Mouse (Mus musculus) spleen, adult 2 months (tissue): Measurements from ENCODE around the gene Rabep1. TPM values are rescaled to one million over a fixed set of nuclear protein-coding genes. Genes with fewer than 3 reads are reported as not detected.

ENCODE experiments used
- DNase-seq, 2 experiments: peaks; one replicate each; pipeline versions ENCODE4 v3.0.0 to v3.0.0-alpha.2; 2012 to 2021; ENCODE audit warnings: low spot score in 2 of 2, low read depth in 1 of 2
- H3K27ac ChIP-seq: fragments of 200-500 bp; 2 replicates; pipeline ENCODE4 v1.5.1; 2012; ENCODE audit warnings: low read length, inconsistent platforms; ENCODE audit not compliant: insufficient read depth
- H3K27me3 ChIP-seq: fragments of 200-500 bp; 2 replicates; pipeline ENCODE4 v1.6.1; 2012; ENCODE audit warnings: mild to moderate bottlenecking, moderate library complexity, low read length, inconsistent platforms; ENCODE audit not compliant: control insufficient read depth, insufficient read depth
- H3K36me3 ChIP-seq: fragments of 200-500 bp; 2 replicates; pipeline ENCODE4 v1.6.1; 2012; ENCODE audit warnings: mild to moderate bottlenecking, low read length, inconsistent platforms; ENCODE audit not compliant: control insufficient read depth, insufficient read depth
- H3K4me1 ChIP-seq: fragments of 200-500 bp; 2 replicates; pipeline ENCODE4 v1.6.1; 2011; ENCODE audit warnings: inconsistent platforms; ENCODE audit not compliant: control insufficient read depth, insufficient read depth, insufficient read length
- H3K4me3 ChIP-seq: fragments of 200-500 bp; 2 replicates; pipeline ENCODE4 v1.5.1; 2011; ENCODE audit warnings: mild to moderate bottlenecking, inconsistent platforms; ENCODE audit not compliant: insufficient read depth, insufficient read length; ENCODE audit errors: extremely low read depth
- CTCF ChIP-seq: fragments of 200-500 bp; IDR thresholded peaks from 2 replicates; pipeline ENCODE4 v1.5.1; 2011; ENCODE audit warnings: mild to moderate bottlenecking, inconsistent platforms; ENCODE audit not compliant: insufficient read depth, insufficient read length, insufficient replicate concordance; ENCODE audit errors: extremely low read depth
- POLR2A ChIP-seq: fragments of 200-500 bp; IDR thresholded peaks from 2 replicates; pipeline ENCODE4 v1.6.1; 2011; ENCODE audit warnings: low read depth, low read length, inconsistent platforms
- WGBS: fragments of 180-500 bp; shearing (Covaris S2); methylation state at CpG from one replicate; pipeline ENCODE4 v1.1.7; 2018; 5-methylcytosine and 5-hydroxymethylcytosine counted together
- polyA plus RNA-seq: library from polyadenylated mRNA; depleted of rRNA; stranded (reverse); fragments of >200 nt; gene quantifications from 2 replicates; pipeline ENCODE4 v1.2.3, GENCODE M21; 2012; rRNA removed

Rabep1 gene
- polyA plus RNA-seq, 1 experiment: 2.3 TPM

DNA sequence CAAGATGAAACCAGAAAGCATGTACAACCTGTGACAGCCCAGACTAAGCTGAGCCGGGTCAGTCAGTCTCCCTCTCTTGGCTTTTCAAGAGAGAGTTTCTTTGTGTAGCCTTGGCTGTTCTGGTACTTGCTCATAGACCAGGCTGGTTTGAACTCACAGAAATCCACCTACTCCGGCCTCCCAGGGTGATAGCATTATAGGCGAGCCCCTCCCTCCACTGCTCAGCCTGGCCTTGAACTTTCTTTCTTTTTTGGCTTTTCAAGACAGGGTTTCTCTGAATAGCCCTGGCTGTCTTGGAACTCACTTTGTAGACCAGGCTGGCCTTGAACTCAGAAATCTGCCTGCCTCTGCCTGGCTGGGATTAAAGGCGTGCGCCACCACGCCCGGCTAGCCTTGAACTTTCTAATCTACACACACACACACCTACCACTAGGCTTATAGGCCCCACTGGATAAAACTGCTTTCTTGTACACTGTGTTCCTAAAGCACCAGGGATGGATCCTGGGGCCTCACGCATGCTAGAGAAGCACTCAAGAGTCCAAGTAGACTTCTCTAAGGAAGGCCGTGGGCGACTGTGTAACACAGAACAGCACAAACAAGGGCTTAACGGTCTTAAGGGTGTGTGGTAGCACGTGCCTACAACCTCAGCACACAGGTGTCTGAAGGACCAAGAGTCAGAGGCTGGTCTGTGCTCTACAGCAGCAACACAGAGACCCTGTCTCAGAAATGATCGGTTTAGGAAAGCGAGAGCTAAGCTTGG is 136.4 kb downstream of the Rabep1 start:
- H3K27me3 ChIP-seq: no peaks in the 10 kb centered on the region
- TF ChIP-seq CTCF: no peak
- TF ChIP-seq POLR2A: no peak
- no peak for DNase-seq
- WGBS: 89% methylated on average over 14 of the region's 14 CpGs
- peaks cover 30% of the 10 kb centered on the region for H3K36me3 ChIP-seq
- H3K4me1 ChIP-seq: peaks cover 4% of the 10 kb centered on the region
- H3K27ac ChIP-seq: no peak overlapping the region
- H3K4me3 ChIP-seq: no peak overlapping the region

GRCm38 (mm10) chr11:70982030-70982429 is 137.5 kb downstream of the Rabep1 start:
- no peak overlapping the region for H3K27ac ChIP-seq
- no peak for DNase-seq
- 5% methylated on average over 12 of the region's 12 CpGs for WGBS

GRCm38 (mm10) chr11:70982557-70983228 is 138.1 kb downstream of the Rabep1 start, which contains the start of gene C1qbp:
Gene C1qbp, minus strand, starts transcription at chr11:70983026.
- Histone ChIP-seq H3K27me3 (no peaks in the 10 kb centered on the region), H3K4me1 (peaks cover 4% of the 10 kb centered on the region), H3K36me3 (peaks cover 25% of the 10 kb centered on the region), H3K27ac (no peak within 1 kb of the TSS), H3K4me3 (peak within 1 kb of the TSS; percentile 90)
- under 1% methylated on average over 61 of the region's 64 CpGs for WGBS
- peak; percentile 75 to 92 for DNase-seq
- TF ChIP-seq POLR2A (peak; percentile 5; the same call in 1 of the 2 replicates), CTCF (peak; percentile 99)

More at GRCm38 (mm10) chr11:70982030-70982429, 137.5 kb downstream of the Rabep1 start:
- TF ChIP-seq POLR2A (no peak), CTCF (no peak)
- Histone ChIP-seq H3K4me3 (peak overlapping the region; percentile 90), H3K4me1 (peaks cover 4% of the 10 kb centered on the region), H3K36me3 (peaks cover 30% of the 10 kb centered on the region), H3K27me3 (no peaks in the 10 kb centered on the region)

Other genes with a start within 250 kb of the Rabep1 start
- not detected in 2 replicates for gene 4930544D05Rik, start 228.9 kb upstream of the Rabep1 start, polyA plus RNA-seq
- 0.66 and 0.99 TPM in 2 replicates for gene Chrne, start 225.6 kb upstream of the Rabep1 start, polyA plus RNA-seq
- 6.8 and 9.3 TPM in 2 replicates for gene Gp1ba, start 205.7 kb upstream of the Rabep1 start, polyA plus RNA-seq
- 137 and 158 TPM in 2 replicates for gene Rnf167, start 197.5 kb upstream of the Rabep1 start, polyA plus RNA-seq
- 73.0 and 78.7 TPM in 2 replicates for gene Slc25a11, start 197.3 kb upstream of the Rabep1 start, polyA plus RNA-seq
- 2,122 and 3,201 TPM in 2 replicates for gene Pfn1, start 190.1 kb upstream of the Rabep1 start, polyA plus RNA-seq
- 15.3 and 20.0 TPM in 2 replicates for gene Eno3, start 187.6 kb upstream of the Rabep1 start, polyA plus RNA-seq
- 20.0 and 20.2 TPM in 2 replicates for gene Spag7, start 175.4 kb upstream of the Rabep1 start, polyA plus RNA-seq
- 36.6 and 38.8 TPM in 2 replicates for gene Camta2, start 156.7 kb upstream of the Rabep1 start, polyA plus RNA-seq
- 0.70 and 0.76 TPM in 2 replicates for gene Inca1, start 144.6 kb upstream of the Rabep1 start, polyA plus RNA-seq
- gene Kif1c, start 144.2 kb upstream of the Rabep1 start, polyA plus RNA-seq: 17.5 and 19.5 TPM in 2 replicates
- 1.2 and 1.4 TPM in 2 replicates for gene Zfp3, start 80.6 kb upstream of the Rabep1 start, polyA plus RNA-seq
- gene Scimp, start 32.2 kb upstream of the Rabep1 start, polyA plus RNA-seq: 6.8 and 7.6 TPM in 2 replicates
- 18.3 and 21.0 TPM in 2 replicates for gene Nup88, start 125.2 kb downstream of the Rabep1 start, polyA plus RNA-seq
- gene Rpain, start 125.4 kb downstream of the Rabep1 start, polyA plus RNA-seq: 25.4 and 34.8 TPM in 2 replicates
- gene C1qbp, start 138.2 kb downstream of the Rabep1 start, polyA plus RNA-seq: 71.3 and 160 TPM in 2 replicates
- 20.3 and 24.6 TPM in 2 replicates for gene Dhx33, start 159.7 kb downstream of the Rabep1 start, polyA plus RNA-seq
- 2.6 and 2.9 TPM in 2 replicates for gene Mis12, start 174.8 kb downstream of the Rabep1 start, polyA plus RNA-seq
- 4.2 and 5.2 TPM in 2 replicates for gene Derl2, start 175.1 kb downstream of the Rabep1 start, polyA plus RNA-seq
- gene 6330403K07Rik, start 188.7 kb downstream of the Rabep1 start, polyA plus RNA-seq: 0.26 and 0.40 TPM in 2 replicates